Mouse (Mus musculus) fibroblast of lung, adult 2 months (primary cell): Measurements from ENCODE around the gene Gltp.

Source experiments
- DNase-seq: peaks from one replicate; pipeline ENCODE4 v3.0.0-alpha.2; 2011; ENCODE audit warnings: low read depth

Gene Gltp

GRCm38 (mm10) chr5:114690633-114691567, at the start of gene Gltp:
Gene Gltp, minus strand, starts transcription at chr5:114690984.
- peak; percentile 60 for DNase-seq

GRCm38 (mm10) chr5:114738707-114739241, 48.0 kb upstream of the Gltp start:
- DNase-seq = no peak

- DNase-seq = no peak
These were observed 46.5 kb upstream of the Gltp start for GRCm38 (mm10) chr5:114737090-114737887.

DNA sequence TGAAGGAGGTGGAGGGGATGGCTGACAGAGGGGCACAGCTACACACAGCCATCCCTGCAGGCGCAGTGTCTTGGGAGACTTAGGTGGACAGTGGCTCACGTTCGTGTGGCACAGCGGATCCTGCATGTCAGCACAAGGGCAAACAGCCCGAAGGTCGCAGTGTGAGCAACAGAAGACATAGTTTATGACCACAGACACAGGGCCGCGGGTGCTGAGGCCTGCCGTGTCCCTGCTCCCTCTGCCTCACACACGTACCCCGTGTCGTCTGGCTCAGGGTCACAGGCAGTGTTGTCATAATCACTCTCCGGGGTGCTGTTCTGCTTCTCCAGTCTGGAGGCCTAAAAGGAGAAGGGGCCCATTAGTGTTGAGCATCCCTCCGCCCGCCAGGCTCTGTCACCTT, 42.8 kb upstream of the Gltp start:
- no peak for DNase-seq

- no peak for DNase-seq
These were observed 41.2 kb upstream of the Gltp start for GRCm38 (mm10) chr5:114731969-114732368.

- DNase-seq = no peak
These were observed 40.7 kb upstream of the Gltp start for GRCm38 (mm10) chr5:114731498-114731897.

DNA sequence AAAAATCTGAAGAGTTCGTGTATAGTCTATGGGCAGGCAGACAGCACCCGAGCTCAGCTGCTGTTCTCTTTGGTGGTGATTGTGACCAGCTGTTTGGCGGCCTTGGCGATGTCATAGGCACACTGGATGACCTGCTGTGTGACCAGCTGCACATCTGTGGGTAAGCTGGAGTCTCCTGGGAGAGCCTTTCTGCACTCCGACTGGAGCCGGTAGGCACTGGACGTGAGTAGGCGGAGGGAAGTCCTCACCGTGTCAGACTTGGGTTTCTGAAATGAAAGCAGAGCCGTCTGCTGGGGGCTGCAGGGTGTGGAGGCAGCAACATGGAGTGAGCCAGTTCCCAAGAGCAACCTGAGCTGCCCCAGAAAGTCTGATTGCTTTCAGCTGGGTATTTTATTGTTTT, 39.3 kb upstream of the Gltp start:
- DNase-seq = no peak

DNA sequence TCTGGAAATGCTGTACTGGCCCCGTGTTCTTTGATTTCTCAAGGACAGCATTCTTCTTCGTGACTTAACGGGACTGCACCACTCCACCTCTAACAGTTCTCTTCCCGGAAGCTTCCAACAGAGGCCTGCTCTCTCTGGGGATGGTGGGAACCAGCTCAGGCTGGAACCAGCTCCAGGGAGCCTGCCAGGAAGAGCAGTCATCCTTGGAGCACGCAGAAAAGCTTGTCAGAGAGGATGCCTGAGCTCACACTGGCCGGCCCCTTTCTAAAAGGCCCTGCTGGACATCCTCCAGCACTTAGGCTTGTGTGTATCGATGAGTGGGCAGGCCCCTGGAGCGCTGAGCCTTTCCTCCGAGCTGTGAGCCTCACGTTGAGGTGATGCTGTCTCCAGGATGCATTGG, 37.4 kb upstream of the Gltp start:
- peak; percentile 26 for DNase-seq

GRCm38 (mm10) chr5:114722846-114723245, 32.1 kb upstream of the Gltp start:
- no peak for DNase-seq

DNA sequence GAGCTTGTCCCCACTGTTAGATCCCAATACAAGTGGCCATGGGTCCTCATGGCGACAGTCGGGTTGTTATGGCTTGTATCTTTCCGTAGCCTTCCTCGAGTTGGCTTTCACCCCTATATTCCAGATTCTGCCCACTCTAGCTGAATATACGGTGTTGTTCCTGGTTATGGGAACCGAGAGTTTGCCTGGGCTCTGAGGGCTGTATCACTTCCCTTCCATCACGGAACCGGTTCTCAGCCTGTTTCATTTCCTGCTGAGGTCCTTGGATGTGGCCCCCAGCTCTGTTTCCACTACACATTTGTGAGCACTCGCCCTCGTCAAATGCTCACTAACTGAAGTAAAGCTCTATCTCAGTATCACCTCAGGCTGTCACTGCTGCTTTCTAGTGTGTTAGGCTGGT, 31.2 kb upstream of the Gltp start:
- no peak for DNase-seq

DNA sequence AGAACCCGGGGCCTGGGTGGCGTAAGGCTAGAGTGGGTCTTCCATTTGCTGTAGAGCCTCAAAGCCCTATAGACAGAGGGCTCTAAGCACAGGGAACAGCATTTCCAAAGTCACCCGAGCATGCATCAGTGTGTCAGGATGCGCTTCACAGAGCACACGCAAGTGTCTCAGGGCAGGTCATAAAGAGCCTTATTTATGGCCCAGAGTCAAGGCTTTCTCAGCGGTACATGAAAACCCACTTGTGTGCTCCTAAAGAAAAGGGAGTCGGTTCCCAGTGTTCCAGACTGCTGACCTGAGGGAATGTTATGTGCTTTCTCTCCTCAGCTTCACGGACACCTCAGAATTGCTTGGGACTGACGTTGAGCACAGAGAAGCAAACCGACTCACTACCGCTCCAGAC, 30.0 kb upstream of the Gltp start:
- DNase-seq = no peak

DNA sequence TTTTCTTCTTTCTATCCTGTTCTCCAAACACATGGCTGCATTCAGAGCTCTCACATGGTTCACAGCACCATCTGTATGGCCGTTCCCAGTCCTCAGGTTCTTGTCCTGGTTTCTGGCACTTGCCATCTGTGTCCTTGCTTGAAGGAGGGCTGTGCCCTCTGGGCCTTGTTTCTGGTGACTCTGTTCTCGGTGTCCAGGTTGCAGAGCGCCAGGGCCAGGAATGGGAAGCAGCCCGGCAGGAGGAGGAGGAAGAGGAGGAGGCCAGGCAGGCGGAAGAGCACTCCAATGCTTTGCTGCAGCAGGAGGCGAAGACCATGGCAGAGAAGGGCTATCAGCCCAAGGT, 29.1 kb upstream of the Gltp start:
- DNase-seq = no peak

DNA sequence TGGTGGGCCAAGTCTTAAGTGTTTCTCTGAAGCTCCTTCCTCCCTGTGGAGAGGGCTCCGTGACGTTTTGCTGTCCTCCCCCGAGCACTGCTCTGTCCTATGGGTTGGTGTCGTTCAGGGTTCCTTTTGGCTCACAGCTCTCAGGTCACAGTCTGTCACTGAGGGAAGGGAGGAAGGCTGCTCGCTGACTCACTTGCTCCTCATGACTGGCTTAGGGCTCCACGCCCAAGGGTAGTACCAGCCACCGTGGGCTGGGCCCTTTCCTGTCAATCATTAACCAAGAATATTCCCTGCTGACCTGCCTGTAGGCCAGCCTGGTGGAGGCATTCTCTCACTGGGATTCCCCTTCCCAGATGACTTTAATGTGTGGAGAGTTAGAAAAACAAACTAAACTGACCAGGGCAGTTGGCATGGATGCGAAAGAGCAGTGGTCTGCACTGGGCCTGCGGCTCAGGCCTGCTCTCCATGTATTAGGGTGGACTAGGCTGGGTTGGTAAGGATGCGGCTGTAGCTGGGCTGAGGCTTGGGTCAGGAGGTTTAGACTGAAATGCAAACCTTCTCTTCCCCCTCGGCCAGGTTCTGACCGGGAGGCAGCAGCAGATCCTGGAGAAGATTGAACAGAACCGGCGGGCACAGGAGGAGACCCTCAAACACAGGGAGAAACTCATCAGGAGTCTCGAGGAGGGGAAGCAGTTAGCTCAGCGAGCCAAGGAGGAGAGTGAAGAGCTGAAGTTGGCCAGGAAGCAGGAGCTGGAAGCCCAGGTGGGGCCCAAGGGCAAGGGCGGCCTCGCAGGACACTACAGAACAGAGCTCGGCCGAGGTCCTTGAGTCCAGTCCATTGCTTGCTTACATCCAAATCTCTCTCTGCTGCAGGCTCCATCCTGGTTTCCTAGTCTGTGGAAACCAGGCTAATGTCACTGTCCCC, 28.5 kb upstream of the Gltp start:
- DNase-seq = no peak

GRCm38 (mm10) chr5:114718483-114718882, 27.7 kb upstream of the Gltp start:
- no peak for DNase-seq

GRCm38 (mm10) chr5:114717937-114718336, 27.2 kb upstream of the Gltp start:
- no peak for DNase-seq

DNA sequence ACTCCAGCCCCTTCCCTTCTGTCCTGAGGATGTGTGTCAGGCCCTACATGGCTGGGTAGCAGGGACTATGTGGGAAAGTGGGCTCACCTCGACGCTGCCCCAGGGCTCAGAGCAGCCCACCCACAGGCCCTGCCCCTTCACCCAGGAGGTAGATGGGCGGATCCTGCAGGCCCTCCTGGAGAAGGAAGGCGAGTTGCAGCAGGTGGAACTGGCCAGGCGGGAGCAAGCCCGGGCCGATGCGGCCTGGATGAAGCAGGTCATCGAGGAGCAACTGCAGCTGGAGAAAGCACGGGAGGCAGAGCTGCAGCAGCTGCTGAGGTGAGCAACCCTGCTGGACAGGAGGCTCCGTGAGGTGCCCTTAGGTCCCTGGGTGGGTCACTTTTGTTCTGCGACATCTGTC, 26.5 kb upstream of the Gltp start:
- DNase-seq = no peak

DNA sequence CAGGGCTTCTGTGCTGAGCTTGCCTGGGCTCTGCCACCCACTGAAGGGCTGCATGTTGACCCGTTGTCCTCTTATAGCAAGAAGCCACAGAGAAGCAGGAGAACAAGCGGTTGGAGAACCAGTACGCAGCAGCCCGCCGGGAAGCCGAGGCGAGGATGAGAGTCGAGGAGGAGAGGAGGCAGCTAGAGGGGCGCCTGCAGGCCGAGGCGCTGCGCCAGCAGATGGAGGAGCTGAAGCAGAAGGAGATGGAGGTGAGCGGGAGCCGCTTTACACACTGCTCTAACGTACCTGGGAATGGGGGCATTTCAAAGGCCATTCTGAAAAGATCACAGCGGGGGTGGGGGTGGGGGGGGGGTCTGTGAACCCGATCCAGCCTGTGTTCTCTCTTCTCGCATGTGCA, 23.8 kb upstream of the Gltp start:
- no peak for DNase-seq

DNA sequence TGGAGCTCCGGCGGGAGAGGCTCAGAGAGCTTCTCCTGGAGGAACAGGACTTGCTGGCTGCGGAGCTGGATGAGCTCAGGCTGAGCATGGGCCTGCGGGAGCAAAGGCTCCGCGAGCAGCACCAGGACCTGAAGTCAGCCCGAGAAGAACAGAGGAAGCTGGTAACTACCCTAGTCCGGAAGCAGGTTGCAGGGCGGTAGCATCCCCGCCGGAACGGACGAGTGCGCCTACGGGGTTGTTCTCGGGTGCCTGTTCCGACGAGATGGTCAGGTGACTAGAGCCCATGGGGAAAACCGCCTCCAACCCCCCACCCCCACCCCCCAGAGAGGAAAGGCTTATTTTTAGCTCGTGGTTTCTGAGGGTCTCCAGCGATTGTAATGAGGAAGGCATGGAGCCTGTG, 18.6 kb upstream of the Gltp start:
- no peak for DNase-seq

DNA sequence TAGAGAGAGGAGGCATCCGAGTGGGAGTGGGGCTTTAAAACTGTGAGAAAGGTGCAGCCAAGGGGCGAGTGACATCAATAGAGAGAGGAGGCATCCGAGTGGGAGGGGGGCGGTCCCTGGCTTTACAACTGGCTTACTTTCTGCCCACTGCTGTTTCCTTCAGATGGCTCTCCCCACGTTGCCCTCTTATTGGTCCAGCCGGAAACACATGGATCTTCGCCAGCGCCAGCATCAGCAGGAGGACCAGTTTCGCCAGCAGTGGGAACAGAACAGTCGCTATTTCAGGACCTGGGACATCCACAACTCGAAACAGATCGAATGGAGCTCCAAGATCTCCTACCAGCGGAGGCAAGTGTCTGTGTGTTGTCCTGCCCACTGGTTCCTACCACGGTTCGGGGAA, 17.7 kb upstream of the Gltp start:
- DNase-seq = no peak

- peak; percentile 83 for DNase-seq
These were observed 16.7 kb upstream of the Gltp start, which contains the start of gene Tchp for GRCm38 (mm10) chr5:114707265-114708068. Gene Tchp, plus strand, starts transcription at chr5:114707760.
